Mouse (Mus musculus): ENCODE measurements at regions not wholly inside any gene's neighbourhood (a gene's known extent, or its start where the extent isn't known, plus 50 kb on each side); places are given as distances from the start of the nearest gene placed in this dataset.

GRCm38 (mm10) chr14:89230482-89230881 is 759.3 kb upstream of the Pcdh20 start:
- H3K9ac ChIP-seq (ENCODE audit: control insufficient read depth, low read depth, low read length, poor library complexity, severe bottlenecking) = no peak overlapping the region
- H3K27ac ChIP-seq (ENCODE audit: control insufficient read depth, low read depth, low read length) = no peak overlapping the region
- no peaks in the 10 kb centered on the region for H3K27me3 ChIP-seq (ENCODE audit: control insufficient read depth in 1 of 2, insufficient read depth in 2 of 2, low read length in 2 of 2)
- H3K4me1 ChIP-seq (ENCODE audit: control insufficient read depth in 1 of 2, insufficient read depth in 2 of 2, low read length in 2 of 2) = no peaks in the 10 kb centered on the region
- TF ChIP-seq MAX (IDR thresholded peaks at IDR 0.05; ENCODE audit: low read length) (no peak), HCFC1 (IDR thresholded peaks at IDR 0.05; ENCODE audit: low read depth, low read length) (no peak), TBP (IDR thresholded peaks at IDR 0.05; ENCODE audit: low read depth, low read length) (no peak), CHD1 (IDR thresholded peaks at IDR 0.05; ENCODE audit: low read depth, low read length) (no peak), MYC (IDR thresholded peaks at IDR 0.05; ENCODE audit: low read depth, low read length) (no peak), MXI1 (IDR thresholded peaks at IDR 0.05; ENCODE audit: low read depth, low read length) (no peak), ZMIZ1 (IDR thresholded peaks at IDR 0.05; ENCODE audit: low read depth, low read length) (no peak), GATA1 (IDR thresholded peaks at IDR 0.05; ENCODE audit: low read depth, low read length) (no peak), ZC3H11A (IDR thresholded peaks at IDR 0.05; ENCODE audit: low read depth, low read length) (no peak), E2F4 (IDR thresholded peaks at IDR 0.05; ENCODE audit: borderline replicate concordance, low read depth, low read length) (no peak), POLR2AphosphoS2 (IDR thresholded peaks at IDR 0.05; ENCODE audit: low read length) (no peak), ZKSCAN1 (IDR thresholded peaks at IDR 0.05; ENCODE audit: low read depth, low read length) (no peak), BHLHE40 (IDR thresholded peaks at IDR 0.05; ENCODE audit: borderline replicate concordance, low read depth, low read length) (no peak), TCF12 (IDR thresholded peaks at IDR 0.05; ENCODE audit: low read depth, low read length) (no peak), CTCF (IDR thresholded peaks at IDR 0.05 in 2 of 3, conservative IDR thresholded peaks at IDR 0.05 in 1 of 3; ENCODE audit: control insufficient read depth in 1 of 3, insufficient read depth in 1 of 3, low read depth in 2 of 3, low read length in 3 of 3, poor library complexity in 1 of 3, severe bottlenecking in 1 of 3) (no peak), KAT2A (conservative IDR thresholded peaks at IDR 0.05; ENCODE audit: low read depth, low read length) (no peak)
- H3K9me3 ChIP-seq (replicated peaks; ENCODE audit: insufficient read depth, low read length) = no peaks in the 10 kb centered on the region
- H3K79me2 ChIP-seq (ENCODE audit: control insufficient read depth, insufficient read depth, low read length, poor library complexity) = no peaks in the 10 kb centered on the region
- no peak for DNase-seq (ENCODE audit: low read depth, low spot score)
- H3K4me3 ChIP-seq (ENCODE audit: control insufficient read depth in 1 of 2, insufficient read depth in 1 of 2, low read depth in 2 of 2, low read length in 2 of 2) = no peak overlapping the region
- H3K36me3 ChIP-seq (ENCODE audit: control insufficient read depth in 1 of 2, insufficient read depth in 2 of 2, low read length in 2 of 2) = no peaks in the 10 kb centered on the region

- no peak for DNase-seq (ENCODE audit: low read depth, low spot score)
- TF ChIP-seq KAT2A (conservative IDR thresholded peaks at IDR 0.05; ENCODE audit: low read depth, low read length) (no peak), SIN3A (IDR thresholded peaks at IDR 0.05; ENCODE audit: low read length) (no peak), CTCF (IDR thresholded peaks at IDR 0.05 in 2 of 3, conservative IDR thresholded peaks at IDR 0.05 in 1 of 3; ENCODE audit: control insufficient read depth in 1 of 3, insufficient read depth in 1 of 3, low read depth in 2 of 3, low read length in 3 of 3, poor library complexity in 1 of 3, severe bottlenecking in 1 of 3) (no peak), MEF2A (IDR thresholded peaks at IDR 0.05; ENCODE audit: extremely low read depth, insufficient replicate concordance, low read depth, low read length, poor library complexity, severe bottlenecking) (no peak), MAFK (IDR thresholded peaks at IDR 0.05; ENCODE audit: borderline replicate concordance, low read depth, low read length) (no peak), POLR2AphosphoS2 (IDR thresholded peaks at IDR 0.05; ENCODE audit: low read length) (no peak), ETS1 (IDR thresholded peaks at IDR 0.05; ENCODE audit: low read depth, low read length) (no peak)
Measured at GRCm38 (mm10) chr14:89217390-89217789, 746.2 kb upstream of the Pcdh20 start.

More at GRCm38 (mm10) chr14:89217390-89217789, 746.2 kb upstream of the Pcdh20 start:
- H3K4me3 ChIP-seq (ENCODE audit: control insufficient read depth in 1 of 2, insufficient read depth in 1 of 2, low read depth in 2 of 2, low read length in 2 of 2) = no peak overlapping the region
- no peak overlapping the region for H3K9ac ChIP-seq (ENCODE audit: control insufficient read depth, low read depth, low read length, poor library complexity, severe bottlenecking)
- H3K9me3 ChIP-seq (replicated peaks; ENCODE audit: insufficient read depth, low read length) = no peaks in the 10 kb centered on the region
- H3K27ac ChIP-seq (ENCODE audit: control insufficient read depth, low read depth, low read length) = no peak overlapping the region
- H3K36me3 ChIP-seq (ENCODE audit: control insufficient read depth in 1 of 2, insufficient read depth in 2 of 2, low read length in 2 of 2) = no peaks in the 10 kb centered on the region
- H3K4me1 ChIP-seq (ENCODE audit: control insufficient read depth in 1 of 2, insufficient read depth in 2 of 2, low read length in 2 of 2) = no peaks in the 10 kb centered on the region
- no peaks in the 10 kb centered on the region for H3K79me2 ChIP-seq (ENCODE audit: control insufficient read depth, insufficient read depth, low read length, poor library complexity)
- H3K27me3 ChIP-seq (ENCODE audit: control insufficient read depth in 1 of 2, insufficient read depth in 2 of 2, low read length in 2 of 2) = no peaks in the 10 kb centered on the region
